Mouse (Mus musculus) neural tube, embryonic 11.5 days (tissue): ENCODE measurements around the gene AB124611. TPM values are rescaled to one million over a fixed set of nuclear protein-coding genes. Genes with fewer than 3 reads are reported as not detected.

Experiments
- ATAC-seq: fragments of 200-750 bp; cut with Nextera tagmentation; 2 replicates; pipeline ENCODE4 v1.8.0; 2017; ENCODE audit warnings: moderate number of reproducible peaks, mild to moderate bottlenecking, moderate TSS enrichment, moderate library complexity; ENCODE audit not compliant: insufficient read depth, low FRiP score, low TSS enrichment
- DNase-seq: peaks from one replicate; pipeline ENCODE4 v3.0.0-alpha.2; 2015; ENCODE audit warnings: low spot score
- H3K27ac ChIP-seq: fragments of 300-500 bp; sonication (generic); 2 replicates; pipeline ENCODE4 v1.5.1; 2014; ENCODE audit warnings: low read depth, mild to moderate bottlenecking, low read length
- H3K27me3 ChIP-seq: fragments of 300-500 bp; sonication (generic); 2 replicates; pipeline ENCODE4 v1.6.1; 2014; ENCODE audit warnings: mild to moderate bottlenecking, low read length, mixed read lengths; ENCODE audit not compliant: control insufficient read depth, insufficient read depth
- H3K36me3 ChIP-seq: fragments of 300-500 bp; sonication (generic); 2 replicates; pipeline ENCODE4 v1.6.1; 2014; ENCODE audit warnings: mild to moderate bottlenecking, low read length, moderate library complexity, mixed read lengths; ENCODE audit not compliant: control insufficient read depth, insufficient read depth
- H3K4me1 ChIP-seq: fragments of 300-500 bp; sonication (generic); 2 replicates; pipeline ENCODE4 v1.6.1; 2014; ENCODE audit warnings: low read length, mixed read lengths; ENCODE audit not compliant: control insufficient read depth, insufficient read depth
- H3K4me2 ChIP-seq: fragments of 300-500 bp; sonication (generic); 2 replicates; pipeline ENCODE4 v1.6.1; 2014; ENCODE audit warnings: low read depth, mild to moderate bottlenecking, moderate library complexity
- H3K4me3 ChIP-seq: fragments of 300-500 bp; sonication (generic); 2 replicates; pipeline ENCODE4 v1.5.1; 2014; ENCODE audit warnings: low read depth, low read length
- H3K9ac ChIP-seq: fragments of 300-500 bp; sonication (generic); 2 replicates; pipeline ENCODE4 v1.6.1; 2014; ENCODE audit warnings: mild to moderate bottlenecking, low read length
- H3K9me3 ChIP-seq: fragments of 300-500 bp; sonication (generic); 2 replicates; pipeline ENCODE4 v1.6.1; 2016; ENCODE audit warnings: low read length; ENCODE audit not compliant: control insufficient read depth
- WGBS: fragments of 180-500 bp; shearing (Covaris S2); extraction: QIAGEN DNeasy Blood & Tissue Kit; methylation state at CpG from one replicate; pipeline ENCODE4 v1.1.7; 2014; 5-methylcytosine and 5-hydroxymethylcytosine counted together
- polyA plus RNA-seq: library from polyadenylated mRNA; unstranded; fragments of >200 nt; fragmentation: Nextera tagmentation; extraction: Ambion mirVana; gene quantifications from 2 replicates; pipeline ENCODE4 v1.2.1, GENCODE M21; 2014

AB124611 gene
- polyA plus RNA-seq, 1 experiment from 2014 or later, result 2.7 TPM

DNA sequence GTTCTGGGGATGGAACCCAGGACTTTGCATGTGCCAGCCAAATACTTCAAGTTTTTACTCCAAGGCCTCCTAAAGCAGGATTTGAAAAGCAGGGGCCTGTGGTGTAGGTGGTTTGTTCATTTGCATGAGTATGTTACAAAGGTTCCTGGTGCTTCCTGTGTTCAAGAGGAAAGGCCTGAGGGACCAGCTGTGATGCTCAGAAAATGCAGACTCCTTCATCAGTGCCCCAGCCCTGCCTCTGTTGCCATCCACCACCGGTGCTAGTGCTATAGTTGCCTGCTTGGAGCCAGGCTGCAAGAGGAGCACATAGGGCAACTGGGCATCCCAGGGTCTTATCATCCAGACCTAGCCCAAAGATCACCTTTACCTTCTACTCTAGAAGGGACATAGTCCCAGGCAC lies 40.6 kb downstream of the AB124611 start:
- Histone ChIP-seq H3K27ac (no peak overlapping the region), H3K27me3 (no peaks in the 10 kb centered on the region), H3K4me2 (no peak overlapping the region), H3K4me1 (no peaks in the 10 kb centered on the region), H3K9me3 (no peaks in the 10 kb centered on the region), H3K9ac (no peak overlapping the region), H3K4me3 (no peak overlapping the region), H3K36me3 (peaks cover 8% of the 10 kb centered on the region)
- 84% methylated on average over 1 of the region's 1 CpGs for WGBS
- DNase-seq (no peak), ATAC-seq (no peak)

DNA sequence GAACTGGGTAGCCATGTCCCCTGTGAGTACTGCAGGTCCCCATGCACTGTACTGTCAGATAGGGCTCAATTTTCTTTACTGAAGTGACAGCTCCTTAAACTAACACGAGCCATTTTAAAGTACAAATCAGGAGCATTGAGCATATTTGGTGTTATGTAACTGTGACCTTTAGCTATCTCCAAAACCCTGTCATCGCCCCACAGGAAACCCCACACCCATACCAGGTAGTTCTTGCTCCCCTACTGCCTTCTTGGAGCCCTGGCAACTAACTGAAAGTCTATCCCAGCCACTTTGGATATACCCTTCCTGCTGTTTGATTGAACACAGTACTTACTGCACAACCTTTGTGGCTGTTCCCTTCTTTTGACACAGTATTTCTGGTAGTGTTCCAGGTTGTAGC lies 41.1 kb downstream of the AB124611 start:
- Histone ChIP-seq H3K4me2 (no peak overlapping the region), H3K27ac (no peak overlapping the region), H3K4me3 (no peak overlapping the region), H3K27me3 (no peaks in the 10 kb centered on the region), H3K4me1 (no peaks in the 10 kb centered on the region), H3K36me3 (peaks cover 8% of the 10 kb centered on the region), H3K9me3 (no peaks in the 10 kb centered on the region), H3K9ac (no peak overlapping the region)
- ATAC-seq (no peak), DNase-seq (no peak)
- WGBS, result 86% methylated on average over 2 of the region's 2 CpGs

GRCm38 (mm10) chr9:21568657-21569255 lies 42.8 kb downstream of the AB124611 start:
- no peak for DNase-seq
- no peaks in the 10 kb centered on the region for H3K9me3 ChIP-seq
- H3K27me3 ChIP-seq, result no peaks in the 10 kb centered on the region
- WGBS, result 88% methylated on average over 8 of the region's 8 CpGs
- no peak overlapping the region for H3K9ac ChIP-seq
- H3K4me1 ChIP-seq, result no peaks in the 10 kb centered on the region
- no peak overlapping the region for H3K4me3 ChIP-seq
- no peak overlapping the region for H3K4me2 ChIP-seq
- peaks cover 10% of the 10 kb centered on the region for H3K36me3 ChIP-seq
- no peak for ATAC-seq
- H3K27ac ChIP-seq, result no peak overlapping the region

DNA sequence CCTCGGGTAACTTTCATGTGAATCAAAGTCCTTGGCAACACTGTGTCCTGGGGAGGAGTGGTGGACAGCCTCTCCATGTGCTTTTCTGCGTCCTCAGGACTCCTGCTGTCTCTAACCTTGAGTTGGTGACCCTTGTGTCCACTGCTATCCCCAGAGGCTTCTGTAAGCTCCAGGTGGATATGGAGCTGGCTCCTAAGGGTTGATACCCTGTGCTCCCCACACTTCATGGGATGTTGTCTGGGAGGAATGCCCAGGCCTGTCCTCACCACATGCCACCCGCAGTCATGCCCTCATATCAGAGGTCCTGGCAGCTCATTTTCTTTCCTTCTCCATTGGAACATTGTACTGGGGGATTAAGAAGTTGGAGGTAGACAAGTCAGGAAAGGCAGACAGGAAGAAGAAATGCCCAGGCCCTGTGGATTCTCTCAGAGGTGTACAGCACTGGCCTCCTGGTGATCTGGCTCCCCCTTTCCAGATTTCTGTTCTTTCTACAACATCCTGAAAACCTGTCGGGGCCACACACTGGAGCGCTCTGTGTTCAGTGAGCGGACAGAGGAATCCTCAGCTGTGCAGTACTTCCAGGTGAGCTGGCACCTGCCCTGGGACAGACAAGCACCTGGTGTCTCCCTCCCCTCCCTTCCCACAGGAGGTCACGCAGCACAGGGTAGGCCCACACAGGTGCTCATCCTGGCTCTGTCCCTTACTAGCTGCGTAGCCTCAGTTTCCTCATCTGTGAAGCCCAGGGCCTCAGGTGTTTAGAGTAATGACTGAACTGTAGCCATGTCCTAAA lies 48.2 kb downstream of the AB124611 start:
- H3K9me3 ChIP-seq, result no peaks in the 10 kb centered on the region
- H3K36me3 ChIP-seq, result peaks cover 23% of the 10 kb centered on the region
- no peak overlapping the region for H3K9ac ChIP-seq
- ATAC-seq (no peak), DNase-seq (no peak)
- H3K27me3 ChIP-seq, result no peaks in the 10 kb centered on the region
- H3K27ac ChIP-seq, result no peak overlapping the region
- H3K4me1 ChIP-seq, result no peaks in the 10 kb centered on the region
- H3K4me2 ChIP-seq, result no peak overlapping the region
- WGBS, result 96% methylated on average over 8 of the region's 8 CpGs
- H3K4me3 ChIP-seq, result no peak overlapping the region

DNA sequence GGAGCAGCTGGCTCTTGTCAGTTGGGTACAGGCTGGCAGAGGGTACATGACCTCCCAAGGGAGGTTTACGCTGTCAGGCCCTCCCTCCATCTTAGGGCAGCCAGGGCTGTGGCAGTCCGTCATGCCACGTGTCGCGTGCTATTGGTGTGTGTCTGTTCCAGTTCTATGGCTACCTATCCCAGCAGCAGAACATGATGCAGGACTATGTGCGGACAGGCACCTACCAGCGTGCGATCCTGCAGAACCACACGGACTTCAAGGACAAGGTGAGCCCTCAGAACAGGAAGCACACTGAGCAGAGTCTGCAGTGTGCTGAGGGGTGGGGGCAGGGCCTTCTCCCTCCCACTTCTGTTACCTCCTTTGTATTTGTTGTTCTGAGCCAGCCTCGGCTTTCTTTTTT lies 49.3 kb downstream of the AB124611 start:
- H3K4me2 ChIP-seq, result no peak overlapping the region
- no peak overlapping the region for H3K4me3 ChIP-seq
- no peaks in the 10 kb centered on the region for H3K4me1 ChIP-seq
- ATAC-seq, result no peak
- no peaks in the 10 kb centered on the region for H3K9me3 ChIP-seq
- no peaks in the 10 kb centered on the region for H3K27me3 ChIP-seq
- WGBS, result 92% methylated on average over 10 of the region's 10 CpGs
- H3K36me3 ChIP-seq, result peaks cover 19% of the 10 kb centered on the region
- no peak overlapping the region for H3K27ac ChIP-seq
- H3K9ac ChIP-seq, result no peak overlapping the region
- no peak for DNase-seq

GRCm38 (mm10) chr9:21576286-21576685 lies 50.3 kb downstream of the AB124611 start:
- whole genome bisulfite sequencing, result 84% methylated on average over 1 of the region's 1 CpGs
- H3K36me3 ChIP-seq, result peaks cover 15% of the 10 kb centered on the region

DNA sequence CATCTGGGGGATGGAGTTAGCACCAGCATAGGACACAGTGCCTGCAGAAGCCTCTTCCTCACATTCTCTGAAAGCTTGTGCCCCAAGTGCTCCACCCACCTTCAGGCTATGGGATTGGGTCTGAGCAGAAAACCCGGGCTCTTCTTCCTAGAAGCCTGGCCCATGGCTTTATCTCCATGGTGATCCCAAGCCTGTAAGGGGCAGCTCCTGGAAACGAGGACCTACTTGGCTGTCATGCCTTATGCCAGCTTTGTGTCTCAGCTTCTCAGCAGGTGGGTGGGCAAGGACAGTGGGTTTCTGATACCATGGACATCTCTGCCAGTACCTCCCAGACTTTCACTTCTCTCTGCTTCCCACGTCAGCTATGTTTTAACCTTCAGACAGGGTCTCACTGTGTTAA lies 52.2 kb downstream of the AB124611 start:
- Histone ChIP-seq H3K4me2 (no peak overlapping the region), H3K9ac (no peak overlapping the region), H3K4me3 (no peak overlapping the region), H3K36me3 (peaks cover 16% of the 10 kb centered on the region), H3K9me3 (no peaks in the 10 kb centered on the region), H3K27me3 (no peaks in the 10 kb centered on the region), H3K27ac (no peak overlapping the region), H3K4me1 (no peaks in the 10 kb centered on the region)
- WGBS, result 76% methylated on average over 3 of the region's 3 CpGs
- ATAC-seq (no peak), DNase-seq (no peak)

More at GRCm38 (mm10) chr9:21576286-21576685, 50.3 kb downstream of the AB124611 start:
- Histone ChIP-seq H3K4me3 (no peak overlapping the region), H3K9ac (no peak overlapping the region), H3K4me2 (no peak overlapping the region), H3K9me3 (no peaks in the 10 kb centered on the region), H3K4me1 (no peaks in the 10 kb centered on the region), H3K27ac (no peak overlapping the region), H3K27me3 (no peaks in the 10 kb centered on the region)
- DNase-seq (no peak), ATAC-seq (no peak)

GRCm38 (mm10) chr9:21585401-21585800 lies 59.4 kb downstream of the AB124611 start:
- no peak for DNase-seq
- H3K4me1 ChIP-seq, result no peaks in the 10 kb centered on the region
- WGBS, result 83% methylated on average over 1 of the region's 1 CpGs
- H3K9ac ChIP-seq, result no peak overlapping the region
- no peak overlapping the region for H3K4me2 ChIP-seq
- no peak for ATAC-seq
- no peaks in the 10 kb centered on the region for H3K27me3 ChIP-seq
- peaks cover 35% of the 10 kb centered on the region for H3K36me3 ChIP-seq
- H3K9me3 ChIP-seq, result no peaks in the 10 kb centered on the region
- H3K4me3 ChIP-seq, result no peak overlapping the region
- no peak overlapping the region for H3K27ac ChIP-seq
